Mouse (Mus musculus): ENCODE measurements around the gene Pik3r5. TPM values are rescaled to one million over a fixed set of nuclear protein-coding genes. Genes with fewer than 3 reads are reported as not detected.

Gene Pik3r5
- polyA plus RNA-seq, 1 experiment from 2014 or later: 0.92 TPM

DNA sequence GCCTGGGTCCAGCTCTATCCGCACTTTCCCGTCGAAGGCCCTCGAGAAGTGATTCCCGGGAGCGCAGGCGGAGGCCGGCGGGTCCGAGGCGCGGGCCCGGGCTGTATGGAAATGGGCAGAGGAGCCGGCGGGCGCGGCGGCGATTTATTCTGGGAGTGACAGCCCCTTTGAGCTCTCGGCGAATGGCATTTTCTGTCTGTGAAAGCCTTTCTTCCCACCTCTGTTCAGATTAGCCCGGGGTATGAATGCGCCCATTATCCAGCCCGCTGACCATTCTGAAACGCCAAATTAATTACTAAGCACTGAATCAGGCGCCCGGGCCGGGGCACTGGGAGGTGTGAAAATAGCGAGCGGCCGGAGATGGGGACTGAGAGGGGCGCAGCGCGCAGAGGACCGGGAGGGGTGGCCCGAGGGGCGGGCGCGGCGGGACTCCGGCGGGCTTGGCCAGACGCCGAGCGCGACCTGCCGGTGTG is 32.3 kb upstream of the Pik3r5 start:
- 0% methylated on average over 45 of the region's 47 CpGs for WGBS
- ATAC-seq (ENCODE audit: low FRiP score) (peak; percentile 91), DNase-seq (ENCODE audit: low spot score, missing footprints) (peak; percentile 97)
- no peaks in the 10 kb centered on the region for H3K9me3 ChIP-seq (ENCODE audit: control insufficient read depth, low read length)
- H3K4me1 ChIP-seq (ENCODE audit: control insufficient read depth, insufficient read depth, low read length): peaks cover 22% of the 10 kb centered on the region
- no peaks in the 10 kb centered on the region for H3K36me3 ChIP-seq (ENCODE audit: control insufficient read depth, insufficient read depth, low read length)
- peak overlapping the region; percentile 89 for H3K4me2 ChIP-seq
- peak overlapping the region; percentile 41 for H3K4me3 ChIP-seq (ENCODE audit: low read depth, low read length)
- peak overlapping the region; percentile 71 for H3K9ac ChIP-seq (ENCODE audit: low read length)
- H3K27me3 ChIP-seq (ENCODE audit: control insufficient read depth, insufficient read depth, low read length): peaks cover 64% of the 10 kb centered on the region
- peak overlapping the region; percentile 88 for H3K27ac ChIP-seq (ENCODE audit: low read depth, low read length)

DNA sequence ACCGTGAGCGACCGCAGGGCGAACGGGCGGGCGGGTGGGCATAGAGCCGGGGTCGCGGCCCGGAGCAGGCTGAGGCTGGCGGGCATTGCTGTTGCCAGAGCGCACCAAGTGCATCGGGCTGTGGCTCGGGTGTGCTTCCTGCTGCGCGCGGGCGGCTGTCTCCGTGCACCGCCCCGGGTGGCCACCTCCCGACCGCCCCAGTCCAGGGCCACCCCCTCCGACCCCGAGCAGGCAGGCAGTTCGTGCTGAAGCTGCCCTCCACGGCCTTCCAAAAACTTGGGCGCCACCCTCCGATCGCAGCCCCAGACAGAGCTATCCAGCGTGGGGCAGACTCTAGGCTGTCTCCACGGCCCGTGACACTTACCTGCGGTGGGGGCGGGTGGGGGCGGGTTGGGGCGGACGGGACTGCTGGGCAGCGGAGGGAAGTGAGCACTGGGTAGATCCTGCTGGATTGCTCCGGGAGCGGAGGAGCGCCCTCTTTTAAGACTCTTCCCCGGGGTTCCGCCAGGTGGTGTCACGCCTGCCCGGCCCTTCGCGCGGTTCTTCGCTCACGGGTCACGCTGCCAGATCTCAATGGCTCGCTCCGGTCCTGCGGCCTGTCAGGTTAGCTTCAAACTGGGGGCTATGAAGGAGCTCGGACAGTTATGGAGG is 31.8 kb upstream of the Pik3r5 start:
- ATAC-seq (ENCODE audit: low FRiP score): peak; percentile 74; the same call in 1 of the 2 replicates
- peak overlapping the region; percentile 71 for H3K9ac ChIP-seq (ENCODE audit: low read length)
- peak overlapping the region; percentile 89 for H3K4me2 ChIP-seq
- no peaks in the 10 kb centered on the region for H3K36me3 ChIP-seq (ENCODE audit: control insufficient read depth, insufficient read depth, low read length)
- H3K27me3 ChIP-seq (ENCODE audit: control insufficient read depth, insufficient read depth, low read length): peaks cover 61% of the 10 kb centered on the region
- WGBS: under 1% methylated on average over 53 of the region's 57 CpGs
- H3K4me1 ChIP-seq (ENCODE audit: control insufficient read depth, insufficient read depth, low read length): peaks cover 22% of the 10 kb centered on the region
- peak; percentile 93 for DNase-seq (ENCODE audit: low spot score, missing footprints)
- peak overlapping the region; percentile 88 for H3K27ac ChIP-seq (ENCODE audit: low read depth, low read length)
- no peaks in the 10 kb centered on the region for H3K9me3 ChIP-seq (ENCODE audit: control insufficient read depth, low read length)
- H3K4me3 ChIP-seq (ENCODE audit: low read depth, low read length): peak overlapping the region; percentile 41

DNA sequence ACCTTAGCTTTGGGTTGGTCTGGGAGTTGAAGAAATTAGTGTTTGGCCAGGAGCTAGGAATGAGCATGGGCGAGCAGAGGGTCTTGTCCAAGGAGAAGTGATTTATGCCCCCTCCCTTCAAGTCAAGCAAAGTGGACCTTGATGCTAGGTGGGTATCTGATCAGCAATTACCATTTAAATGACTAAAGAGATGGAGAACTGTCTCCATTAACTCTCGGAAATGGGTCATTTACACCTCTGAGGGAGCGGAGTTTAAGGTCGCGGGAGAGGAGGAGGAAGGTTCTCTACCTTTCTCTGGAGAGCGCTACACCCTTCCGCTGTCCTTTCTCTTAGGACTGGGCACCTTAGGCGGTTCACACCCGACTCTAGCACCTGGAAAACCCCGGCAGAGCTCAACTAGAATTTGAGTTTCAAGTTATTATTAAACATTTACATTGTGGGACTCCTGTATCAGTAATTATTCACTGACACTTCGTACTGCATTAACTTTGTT is 31.1 kb upstream of the Pik3r5 start, which contains the start of gene Ntn1:
Gene Ntn1 (minus strand): TSS at position 97 of the 493 bp plus-strand sequence.
- WGBS: 2% methylated on average over 11 of the region's 11 CpGs
- Histone ChIP-seq H3K27ac (ENCODE audit: low read depth, low read length) (peak within 1 kb of the TSS; percentile 88), H3K36me3 (ENCODE audit: control insufficient read depth, insufficient read depth, low read length) (no peaks in the 10 kb centered on the region), H3K4me3 (ENCODE audit: low read depth, low read length) (peak within 1 kb of the TSS; percentile 41), H3K4me2 (peak within 1 kb of the TSS; percentile 89), H3K4me1 (ENCODE audit: control insufficient read depth, insufficient read depth, low read length) (peaks cover 22% of the 10 kb centered on the region), H3K27me3 (ENCODE audit: control insufficient read depth, insufficient read depth, low read length) (peaks cover 58% of the 10 kb centered on the region), H3K9ac (ENCODE audit: low read length) (peak within 1 kb of the TSS; percentile 71), H3K9me3 (ENCODE audit: control insufficient read depth, low read length) (no peaks in the 10 kb centered on the region)
- DNase-seq (ENCODE audit: low spot score, missing footprints) (no peak), ATAC-seq (ENCODE audit: low FRiP score) (no peak)

DNA sequence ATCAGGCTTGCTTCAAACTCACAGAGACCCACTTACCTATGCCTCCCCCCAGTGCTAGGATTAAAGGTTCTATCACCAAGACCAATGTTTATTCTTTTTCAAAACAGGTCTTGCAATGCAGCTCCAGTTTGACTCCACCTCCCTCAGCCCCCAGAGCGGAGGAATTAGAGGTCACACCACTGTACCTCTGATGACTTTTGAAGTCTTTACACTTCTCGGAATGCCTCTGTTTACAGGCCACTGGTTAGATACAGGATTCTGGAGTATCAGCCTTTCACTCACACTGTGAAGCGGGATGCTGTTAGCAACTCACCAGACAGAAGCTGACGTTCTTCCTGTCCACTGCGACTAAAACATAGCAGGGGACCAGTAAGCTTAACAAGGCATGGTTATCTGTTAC is 30.5 kb upstream of the Pik3r5 start:
- H3K4me1 ChIP-seq (ENCODE audit: control insufficient read depth, insufficient read depth, low read length): peaks cover 22% of the 10 kb centered on the region
- H3K27me3 ChIP-seq (ENCODE audit: control insufficient read depth, insufficient read depth, low read length): peaks cover 54% of the 10 kb centered on the region
- peak overlapping the region; percentile 89; the same call in 1 of the 2 replicates for H3K4me2 ChIP-seq
- H3K4me3 ChIP-seq (ENCODE audit: low read depth, low read length): no peak overlapping the region; the same call in 1 of the 2 replicates
- no peaks in the 10 kb centered on the region for H3K36me3 ChIP-seq (ENCODE audit: control insufficient read depth, insufficient read depth, low read length)
- peak overlapping the region; percentile 71; the same call in 1 of the 2 replicates for H3K9ac ChIP-seq (ENCODE audit: low read length)
- no peak overlapping the region for H3K27ac ChIP-seq (ENCODE audit: low read depth, low read length)
- no peak for ATAC-seq (ENCODE audit: low FRiP score)
- no peak for DNase-seq (ENCODE audit: low spot score, missing footprints)
- no peaks in the 10 kb centered on the region for H3K9me3 ChIP-seq (ENCODE audit: control insufficient read depth, low read length)
- WGBS: 20% methylated on average over 5 of the region's 5 CpGs

DNA sequence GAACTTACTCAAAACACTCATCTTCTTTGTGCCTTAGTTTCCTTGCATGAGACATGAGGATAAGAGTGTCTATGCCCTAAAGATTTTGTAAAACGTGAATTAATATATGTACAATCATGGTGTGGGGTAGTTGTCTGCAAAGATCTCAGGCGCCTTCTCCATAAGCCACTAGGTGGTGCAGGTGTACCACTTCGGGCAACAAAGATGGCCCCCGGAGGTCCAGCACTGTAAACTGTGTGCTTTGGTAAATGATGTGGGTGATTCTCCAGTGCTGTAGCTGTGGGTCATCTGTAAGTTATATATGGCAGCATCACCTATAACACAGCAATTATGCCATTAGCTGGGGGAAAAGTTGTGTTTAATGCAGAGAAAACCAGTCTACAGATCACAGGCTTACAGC is 27.7 kb upstream of the Pik3r5 start:
- no peak overlapping the region for H3K4me2 ChIP-seq
- peaks cover 15% of the 10 kb centered on the region for H3K4me1 ChIP-seq (ENCODE audit: control insufficient read depth, insufficient read depth, low read length)
- H3K27me3 ChIP-seq (ENCODE audit: control insufficient read depth, insufficient read depth, low read length): peaks cover 32% of the 10 kb centered on the region
- 66% methylated on average over 4 of the region's 4 CpGs for WGBS
- H3K27ac ChIP-seq (ENCODE audit: low read depth, low read length): no peak overlapping the region
- ATAC-seq (ENCODE audit: low FRiP score) (no peak), DNase-seq (ENCODE audit: low spot score, missing footprints) (no peak)
- H3K9me3 ChIP-seq (ENCODE audit: control insufficient read depth, low read length): no peaks in the 10 kb centered on the region
- H3K9ac ChIP-seq (ENCODE audit: low read length): no peak overlapping the region
- no peak overlapping the region for H3K4me3 ChIP-seq (ENCODE audit: low read depth, low read length)
- H3K36me3 ChIP-seq (ENCODE audit: control insufficient read depth, insufficient read depth, low read length): no peaks in the 10 kb centered on the region

DNA sequence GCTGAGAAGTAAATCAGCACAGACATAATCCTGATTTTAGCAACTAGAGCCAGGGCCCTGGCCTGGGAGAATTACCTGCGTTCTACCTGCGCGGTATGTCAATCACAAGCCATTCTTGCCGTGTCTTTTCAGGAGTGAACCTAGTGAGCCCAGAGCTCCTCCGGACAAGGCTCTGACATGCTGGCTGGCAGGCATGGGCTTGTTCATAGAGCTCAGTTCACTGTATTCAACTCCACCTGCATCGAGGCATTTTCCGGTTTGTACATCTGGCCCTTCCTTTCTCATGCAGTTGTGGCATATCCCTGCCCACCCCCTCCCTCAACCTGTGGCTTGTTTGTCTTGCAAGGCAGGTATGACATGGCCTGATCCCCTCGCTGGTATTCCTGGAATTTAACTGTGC is 26.3 kb upstream of the Pik3r5 start:
- no peak for DNase-seq (ENCODE audit: low spot score, missing footprints)
- Histone ChIP-seq H3K27ac (ENCODE audit: low read depth, low read length) (no peak overlapping the region), H3K36me3 (ENCODE audit: control insufficient read depth, insufficient read depth, low read length) (no peaks in the 10 kb centered on the region), H3K4me2 (no peak overlapping the region), H3K27me3 (ENCODE audit: control insufficient read depth, insufficient read depth, low read length) (peaks cover 26% of the 10 kb centered on the region), H3K9ac (ENCODE audit: low read length) (no peak overlapping the region), H3K9me3 (ENCODE audit: control insufficient read depth, low read length) (no peaks in the 10 kb centered on the region), H3K4me1 (ENCODE audit: control insufficient read depth, insufficient read depth, low read length) (peaks cover 7% of the 10 kb centered on the region), H3K4me3 (ENCODE audit: low read depth, low read length) (no peak overlapping the region)
- 92% methylated on average over 8 of the region's 8 CpGs for WGBS
- no peak for ATAC-seq (ENCODE audit: low FRiP score)

GRCm38 (mm10) chr11:68407266-68407926 is 24.5 kb upstream of the Pik3r5 start:
- Histone ChIP-seq H3K36me3 (ENCODE audit: control insufficient read depth, insufficient read depth, low read length) (no peaks in the 10 kb centered on the region), H3K4me1 (ENCODE audit: control insufficient read depth, insufficient read depth, low read length) (no peaks in the 10 kb centered on the region), H3K27ac (ENCODE audit: low read depth, low read length) (no peak overlapping the region), H3K9ac (ENCODE audit: low read length) (no peak overlapping the region), H3K4me3 (ENCODE audit: low read depth, low read length) (no peak overlapping the region), H3K27me3 (ENCODE audit: control insufficient read depth, insufficient read depth, low read length) (peaks cover 9% of the 10 kb centered on the region; the same call in 1 of the 2 replicates), H3K9me3 (ENCODE audit: control insufficient read depth, low read length) (no peaks in the 10 kb centered on the region), H3K4me2 (no peak overlapping the region)
- DNase-seq (ENCODE audit: low spot score, missing footprints) (no peak), ATAC-seq (ENCODE audit: low FRiP score) (no peak)
- 59% methylated on average over 11 of the region's 11 CpGs for WGBS

DNA sequence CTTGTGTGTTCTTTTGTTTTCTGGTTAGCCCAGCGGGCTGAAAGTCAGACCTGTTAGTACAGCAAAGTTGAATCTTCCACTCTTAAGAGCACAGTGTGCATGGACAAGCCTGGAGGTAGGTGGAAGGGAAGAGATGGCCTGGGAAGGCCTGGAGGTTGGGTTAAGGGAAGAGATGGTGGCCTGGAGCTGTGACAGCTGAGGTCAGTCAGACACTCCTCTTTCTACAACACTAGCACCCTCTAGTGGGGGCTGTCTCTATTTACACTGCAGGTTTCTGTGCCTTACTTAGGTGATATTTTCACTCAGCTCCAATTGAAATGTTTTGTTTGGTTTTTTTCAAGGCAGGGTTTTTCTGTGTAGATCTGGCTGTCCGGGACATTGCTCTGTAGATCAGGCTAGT is 23.8 kb upstream of the Pik3r5 start:
- ATAC-seq (ENCODE audit: low FRiP score) (peak; percentile 63; the same call in 1 of the 2 replicates), DNase-seq (ENCODE audit: low spot score, missing footprints) (peak; percentile 97)
- no peaks in the 10 kb centered on the region for H3K9me3 ChIP-seq (ENCODE audit: control insufficient read depth, low read length)
- H3K36me3 ChIP-seq (ENCODE audit: control insufficient read depth, insufficient read depth, low read length): no peaks in the 10 kb centered on the region
- no peak overlapping the region for H3K9ac ChIP-seq (ENCODE audit: low read length)
- H3K27me3 ChIP-seq (ENCODE audit: control insufficient read depth, insufficient read depth, low read length): peaks cover 7% of the 10 kb centered on the region; the same call in 1 of the 2 replicates
- no peak overlapping the region for H3K27ac ChIP-seq (ENCODE audit: low read depth, low read length)
- no peaks in the 10 kb centered on the region for H3K4me1 ChIP-seq (ENCODE audit: control insufficient read depth, insufficient read depth, low read length)
- WGBS: 55% methylated on average over 2 of the region's 2 CpGs
- H3K4me3 ChIP-seq (ENCODE audit: low read depth, low read length): no peak overlapping the region
- H3K4me2 ChIP-seq: no peak overlapping the region

DNA sequence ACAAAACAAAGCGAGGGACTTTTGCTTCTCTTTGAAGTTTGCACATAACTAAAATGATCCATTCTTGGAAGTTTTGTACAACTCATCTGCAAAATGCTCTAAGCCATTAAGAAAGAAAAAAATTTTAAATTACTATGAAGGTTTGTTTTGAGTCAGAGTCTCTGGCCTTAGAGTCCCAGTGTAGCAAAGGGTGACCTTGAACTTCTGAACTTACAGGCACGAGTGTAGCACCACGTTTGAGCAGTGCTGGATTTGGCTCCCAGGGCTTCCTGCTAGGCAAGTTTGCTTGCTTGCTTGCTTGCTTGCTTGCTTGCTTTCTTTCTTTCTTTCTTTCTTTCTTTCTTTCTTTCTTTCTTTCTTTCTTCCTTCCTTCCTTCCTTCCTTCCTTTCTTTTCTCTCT is 14.9 kb upstream of the Pik3r5 start:
- H3K9me3 ChIP-seq (ENCODE audit: control insufficient read depth, low read length): no peaks in the 10 kb centered on the region; the same call in 1 of the 2 replicates
- no peak overlapping the region for H3K27ac ChIP-seq (ENCODE audit: low read depth, low read length)

More for the DNA sequence above, 14.9 kb upstream of the Pik3r5 start:
- DNase-seq (ENCODE audit: low spot score, missing footprints): no peak
- no peak overlapping the region for H3K9ac ChIP-seq (ENCODE audit: low read length)
- H3K36me3 ChIP-seq (ENCODE audit: control insufficient read depth, insufficient read depth, low read length): no peaks in the 10 kb centered on the region
- H3K4me1 ChIP-seq (ENCODE audit: control insufficient read depth, insufficient read depth, low read length): no peaks in the 10 kb centered on the region; the same call in 1 of the 2 replicates
- no peak overlapping the region for H3K4me3 ChIP-seq (ENCODE audit: low read depth, low read length)
- 75% methylated on average over 3 of the region's 3 CpGs for WGBS
- ATAC-seq (ENCODE audit: low FRiP score): no peak
- H3K27me3 ChIP-seq (ENCODE audit: control insufficient read depth, insufficient read depth, low read length): no peaks in the 10 kb centered on the region
- H3K4me2 ChIP-seq: no peak overlapping the region

All from midbrain, embryonic 11.5 days (tissue).